Mouse (Mus musculus) neural tube, embryonic 15.5 days (tissue): ENCODE data around the gene Neu4. TPM values are rescaled to one million over a fixed set of nuclear protein-coding genes. Genes with fewer than 3 reads are reported as not detected.
"Not testable (repeated sequence)": the region's sequence is repeated elsewhere in the genome, so short reads cannot be mapped to it uniquely, and the experiment has no call there.

Experiments used
- ATAC-seq: fragments of 200-750 bp; cut with Nextera tagmentation; 2 replicates; pipeline ENCODE4 v1.8.0; 2017; ENCODE audit warnings: mild to moderate bottlenecking, moderate TSS enrichment, moderate library complexity; ENCODE audit not compliant: low FRiP score
- H3K27ac ChIP-seq: fragments of 300-500 bp; sonication (generic); replicated peaks from 2 replicates; pipeline ENCODE4 v1.5.1; 2015; ENCODE audit warnings: mild to moderate bottlenecking, inconsistent platforms
- H3K27me3 ChIP-seq: fragments of 300-500 bp; sonication (generic); replicated peaks from 2 replicates; pipeline ENCODE4 v1.6.1; 2015; ENCODE audit warnings: inconsistent platforms
- H3K36me3 ChIP-seq: fragments of 300-500 bp; sonication (generic); 2 replicates; pipeline ENCODE4 v1.6.1; 2015; ENCODE audit warnings: inconsistent platforms
- H3K4me1 ChIP-seq: fragments of 300-500 bp; sonication (generic); 2 replicates; pipeline ENCODE4 v1.6.1; 2015; ENCODE audit warnings: inconsistent platforms
- H3K4me2 ChIP-seq: fragments of 300-500 bp; sonication (generic); 2 replicates; pipeline ENCODE4 v1.6.1; 2015; ENCODE audit warnings: inconsistent platforms, mild to moderate bottlenecking, moderate library complexity
- H3K4me3 ChIP-seq: fragments of 300-500 bp; sonication (generic); replicated peaks from 2 replicates; pipeline ENCODE4 v1.5.1; 2015; ENCODE audit warnings: mild to moderate bottlenecking, inconsistent platforms
- H3K9ac ChIP-seq: fragments of 300-500 bp; sonication (generic); replicated peaks from 2 replicates; pipeline ENCODE4 v1.6.1; 2015; ENCODE audit warnings: mild to moderate bottlenecking, inconsistent platforms
- H3K9me3 ChIP-seq: fragments of 300-500 bp; sonication (generic); replicated peaks from 2 replicates; pipeline ENCODE4 v1.6.1; 2016; ENCODE audit warnings: inconsistent platforms
- WGBS: fragments of 180-500 bp; shearing (Covaris S2); methylation state at CpG from one replicate; pipeline ENCODE4 v1.1.7; 2015; ENCODE audit warnings: mixed read lengths; 5-methylcytosine and 5-hydroxymethylcytosine counted together
- polyA plus RNA-seq: library from polyadenylated mRNA; unstranded; fragments of >200 nt; fragmentation: Nextera tagmentation; extraction: Ambion mirVana; gene quantifications from 2 replicates; pipeline ENCODE4 v1.2.1, GENCODE M21; 2015

The Neu4 gene
- polyA plus RNA-seq, 1 experiment from 2014 or later, result 0.05 TPM

DNA sequence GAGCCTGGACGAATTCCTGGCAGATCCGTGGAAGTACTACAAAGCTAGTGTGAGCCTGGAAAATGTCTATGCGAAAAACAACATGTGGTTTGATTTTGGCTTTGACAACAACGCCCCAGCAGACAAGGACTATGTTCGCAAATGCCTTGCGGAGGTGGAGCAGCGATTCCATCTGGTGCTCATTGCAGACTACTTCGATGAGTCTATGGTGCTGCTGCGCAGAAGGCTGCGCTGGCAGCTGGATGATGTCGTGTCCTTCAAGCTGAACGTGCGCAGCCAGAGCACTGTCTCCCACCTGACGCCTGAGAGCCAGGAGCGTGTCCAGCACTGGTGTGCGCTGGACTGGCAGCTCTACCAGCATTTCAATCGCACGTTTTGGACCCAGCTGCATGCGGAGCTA lies 11.4 kb upstream of the Neu4 start:
- not testable (repeated sequence) for H3K27me3 ChIP-seq, H3K36me3 ChIP-seq, H3K9ac ChIP-seq, H3K4me3 ChIP-seq, H3K4me2 ChIP-seq, H3K27ac ChIP-seq, H3K9me3 ChIP-seq, H3K4me1 ChIP-seq, ATAC-seq
- WGBS, result 94% methylated on average over 16 of the region's 19 CpGs

DNA sequence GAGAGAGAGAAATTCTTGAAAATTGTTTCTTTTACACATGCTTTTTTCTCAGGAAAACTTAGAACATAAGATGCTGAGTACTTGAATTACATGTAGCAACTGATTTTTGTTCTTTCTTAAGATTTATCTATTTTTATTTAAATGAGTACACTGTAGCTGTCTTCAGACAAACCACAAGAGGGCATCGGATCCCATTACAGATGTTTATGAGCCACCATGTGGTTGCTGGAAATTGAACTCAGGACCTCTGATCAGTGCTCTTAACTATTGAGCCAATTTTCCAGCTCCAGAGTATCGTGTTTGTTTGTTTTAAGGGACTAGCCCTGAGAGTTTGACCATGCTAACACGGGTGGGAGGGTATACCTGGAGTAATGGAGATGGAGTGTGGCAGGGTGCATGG lies 8.6 kb upstream of the Neu4 start:
- Histone ChIP-seq H3K4me3 (no peak overlapping the region), H3K9me3 (no peaks in the 10 kb centered on the region), H3K4me2 (no peak overlapping the region), H3K4me1 (no peaks in the 10 kb centered on the region), H3K27me3 (no peaks in the 10 kb centered on the region), H3K36me3 (no peaks in the 10 kb centered on the region), H3K27ac (no peak overlapping the region), H3K9ac (no peak overlapping the region)
- 74% methylated on average over 3 of the region's 3 CpGs for WGBS
- ATAC-seq, result no peak

DNA sequence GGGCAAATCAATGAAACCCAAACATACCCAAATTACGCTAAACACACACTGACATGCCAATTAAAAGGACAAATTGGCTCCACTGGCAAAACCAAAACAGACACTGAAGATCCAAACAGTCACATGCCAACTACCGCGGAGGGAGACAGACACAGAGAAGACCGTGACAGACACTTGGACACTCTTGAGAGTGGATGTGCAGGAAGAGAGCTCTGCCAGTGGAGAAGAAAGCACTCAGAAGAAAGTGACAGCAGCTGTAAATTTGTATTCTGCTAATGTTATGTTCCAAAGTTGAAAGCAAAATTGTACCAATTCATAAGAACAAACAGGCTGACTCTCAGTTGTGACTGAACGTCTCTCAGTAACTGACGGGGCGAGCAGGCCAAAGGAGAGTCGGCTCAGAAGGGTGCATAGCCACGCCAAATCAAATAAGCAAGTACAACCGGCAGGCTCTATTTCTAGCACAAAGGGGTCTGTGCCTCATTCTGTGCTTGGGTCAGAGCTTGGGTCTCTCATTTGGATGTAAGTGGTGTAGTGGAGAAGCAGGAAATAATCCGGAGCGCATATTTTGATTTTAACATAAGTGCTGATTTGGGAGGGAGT lies 7.4 kb downstream of the Neu4 start:
- Histone ChIP-seq H3K27ac (no peak overlapping the region), H3K36me3 (no peaks in the 10 kb centered on the region), H3K9ac (no peak overlapping the region), H3K27me3 (no peaks in the 10 kb centered on the region), H3K4me1 (no peaks in the 10 kb centered on the region), H3K4me2 (no peak overlapping the region), H3K4me3 (no peak overlapping the region), H3K9me3 (no peaks in the 10 kb centered on the region)
- 80% methylated on average over 12 of the region's 12 CpGs for WGBS
- no peak for ATAC-seq

DNA sequence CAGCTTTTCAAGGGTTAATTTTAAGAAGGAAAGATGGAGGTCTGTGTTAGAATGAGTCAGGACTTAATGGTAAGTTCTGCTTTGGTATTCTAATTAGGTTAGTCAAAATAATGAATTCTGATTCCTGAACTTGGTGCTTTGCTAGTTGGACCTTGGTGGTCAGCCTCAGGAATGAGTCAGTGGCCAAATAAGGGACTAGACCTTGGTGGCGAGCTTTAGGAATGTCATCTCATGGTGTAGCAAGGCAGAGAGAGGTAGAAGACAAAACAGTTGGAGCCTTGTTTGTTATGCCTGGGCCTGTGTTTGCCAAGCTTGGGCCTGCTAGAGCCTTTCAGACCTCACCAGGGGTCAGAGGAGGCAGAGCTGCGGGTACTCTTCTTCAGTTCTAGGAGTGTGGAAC lies 8.5 kb downstream of the Neu4 start:
- Histone ChIP-seq H3K9ac (no peak overlapping the region), H3K4me3 (no peak overlapping the region), H3K27me3 (no peaks in the 10 kb centered on the region), H3K27ac (no peak overlapping the region), H3K4me2 (no peak overlapping the region), H3K9me3 (no peaks in the 10 kb centered on the region), H3K4me1 (no peaks in the 10 kb centered on the region), H3K36me3 (no peaks in the 10 kb centered on the region)
- WGBS, result 96% methylated on average over 2 of the region's 2 CpGs
- no peak for ATAC-seq

DNA sequence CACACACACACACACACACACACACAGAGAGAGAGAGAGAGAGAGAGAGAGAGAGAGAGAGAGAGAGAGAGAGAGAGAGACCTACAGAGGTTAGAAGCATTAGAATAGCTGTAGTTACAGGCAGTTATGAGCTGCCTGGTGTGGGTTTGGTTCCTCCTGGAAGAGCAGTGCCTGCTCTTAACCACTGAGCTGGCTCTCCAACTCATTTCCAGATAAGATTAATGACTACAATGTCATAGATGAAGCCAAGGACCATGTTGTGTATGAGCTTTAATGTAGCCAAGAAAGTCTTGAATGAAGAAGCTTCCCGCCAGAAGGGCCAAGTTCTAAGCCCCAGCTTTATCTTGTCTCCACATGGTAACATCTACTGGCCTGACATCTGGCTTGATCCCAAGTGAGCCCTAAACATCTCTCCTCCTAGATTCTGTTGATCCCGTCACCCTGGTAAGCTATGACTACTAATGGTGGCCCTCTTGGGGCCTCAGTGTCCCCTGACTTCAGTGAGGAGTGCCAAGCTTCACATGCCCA lies 12.9 kb downstream of the Neu4 start:
- H3K4me1 ChIP-seq, result peaks cover 11% of the 10 kb centered on the region
- no peaks in the 10 kb centered on the region for H3K27me3 ChIP-seq
- no peak overlapping the region for H3K4me2 ChIP-seq
- H3K27ac ChIP-seq, result no peak overlapping the region
- WGBS, result 79% methylated on average over 2 of the region's 2 CpGs
- H3K9me3 ChIP-seq, result no peaks in the 10 kb centered on the region
- H3K36me3 ChIP-seq, result no peaks in the 10 kb centered on the region
- H3K9ac ChIP-seq, result no peak overlapping the region
- H3K4me3 ChIP-seq, result no peak overlapping the region
- ATAC-seq, result no peak

DNA sequence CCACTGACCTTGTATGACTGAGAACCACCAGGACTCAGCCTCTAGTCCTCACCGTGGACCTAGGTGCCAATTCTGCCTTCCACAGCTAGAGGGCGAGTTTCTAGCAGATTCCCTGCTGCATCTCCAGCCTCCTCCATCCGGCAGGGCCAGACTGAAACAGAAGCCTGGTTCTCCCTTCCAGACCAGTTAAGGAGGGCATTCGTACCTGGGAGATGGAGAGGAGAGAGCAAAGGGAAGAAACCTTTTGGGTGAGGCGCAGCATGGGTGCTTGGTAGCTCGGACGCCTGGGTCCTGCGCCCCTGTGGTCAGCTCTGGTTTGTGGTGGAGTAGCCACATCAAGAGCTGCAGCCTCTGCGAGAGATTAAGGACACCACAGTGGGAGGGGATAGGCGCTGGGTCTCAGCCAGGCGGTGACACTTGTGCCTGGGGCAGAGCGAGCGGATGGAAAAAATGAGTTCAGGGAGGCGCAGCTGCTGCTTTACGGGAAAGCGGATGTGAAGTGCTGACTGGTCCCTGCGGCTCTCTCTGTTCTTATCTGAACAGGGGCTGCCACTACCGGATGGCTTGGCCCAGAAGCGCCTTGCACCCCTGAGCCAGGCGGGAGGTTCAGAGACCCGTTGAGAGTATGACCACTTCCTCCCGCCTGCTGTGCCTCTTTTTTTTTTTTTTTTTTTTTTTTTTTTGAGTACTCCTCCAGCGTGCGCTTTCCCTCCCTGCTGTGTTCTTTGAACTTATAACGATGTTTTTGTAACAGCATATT lies 14.9 kb downstream of the Neu4 start:
- H3K36me3 ChIP-seq, result no peaks in the 10 kb centered on the region
- peak overlapping the region; percentile 81 for H3K27ac ChIP-seq
- peak; percentile 95 for ATAC-seq
- H3K4me2 ChIP-seq, result peak overlapping the region; percentile 92
- H3K4me3 ChIP-seq, result peak overlapping the region; percentile 51
- under 1% methylated on average over 25 of the region's 25 CpGs for WGBS
- H3K9ac ChIP-seq, result peak overlapping the region; percentile 58
- no peaks in the 10 kb centered on the region for H3K9me3 ChIP-seq
- no peaks in the 10 kb centered on the region for H3K27me3 ChIP-seq
- H3K4me1 ChIP-seq, result peaks cover 11% of the 10 kb centered on the region

DNA sequence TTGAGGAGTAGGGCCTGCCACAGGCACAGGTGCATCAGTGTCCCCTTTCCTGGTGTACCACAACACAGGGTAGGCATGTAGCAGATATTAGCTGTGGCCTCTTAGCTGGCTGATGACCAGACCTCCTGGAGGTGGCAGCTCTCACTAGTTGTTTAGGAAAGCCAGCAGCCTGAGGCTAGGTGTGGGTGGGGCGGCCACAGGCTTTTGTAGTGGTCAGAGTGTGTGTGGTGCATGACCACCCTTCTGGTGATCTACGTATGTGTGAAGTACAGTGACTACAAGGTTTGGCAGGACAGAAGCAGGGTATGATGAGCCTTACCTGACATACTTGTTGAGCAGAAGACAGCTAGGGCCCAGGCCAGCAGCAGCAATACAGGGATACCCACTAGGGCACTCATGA lies 20.1 kb downstream of the Neu4 start:
- H3K4me3 ChIP-seq, result no peak overlapping the region
- H3K4me2 ChIP-seq, result no peak overlapping the region
- 93% methylated on average over 2 of the region's 2 CpGs for WGBS
- peaks cover 6% of the 10 kb centered on the region for H3K4me1 ChIP-seq
- ATAC-seq, result no peak
- H3K27ac ChIP-seq, result no peak overlapping the region
- no peaks in the 10 kb centered on the region for H3K36me3 ChIP-seq
- H3K27me3 ChIP-seq, result no peaks in the 10 kb centered on the region
- H3K9ac ChIP-seq, result no peak overlapping the region
- no peaks in the 10 kb centered on the region for H3K9me3 ChIP-seq

DNA sequence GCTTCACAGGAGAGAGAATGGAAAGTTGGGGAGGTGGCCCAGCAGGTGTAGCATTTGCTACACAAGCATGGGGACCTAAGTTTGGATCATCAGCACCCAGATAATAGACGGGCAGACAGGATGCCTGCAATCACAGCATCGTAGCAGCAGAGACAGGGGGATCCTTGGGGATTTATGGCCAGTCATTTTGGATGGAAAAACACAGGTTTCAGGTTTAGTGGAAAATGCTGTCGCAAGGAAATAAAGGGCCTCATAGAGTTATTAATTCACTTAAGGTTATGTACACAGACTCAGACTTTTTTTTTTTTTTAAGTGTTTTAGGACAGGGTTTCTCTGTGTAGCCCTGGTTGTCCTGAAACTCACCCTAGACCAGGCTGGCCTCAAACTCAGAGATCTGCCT lies 25.3 kb downstream of the Neu4 start:
- H3K27ac ChIP-seq, result no peak overlapping the region
- no peaks in the 10 kb centered on the region for H3K4me1 ChIP-seq
- H3K9me3 ChIP-seq, result no peaks in the 10 kb centered on the region
- no peak for ATAC-seq
- no peak overlapping the region for H3K4me2 ChIP-seq
- H3K27me3 ChIP-seq, result no peaks in the 10 kb centered on the region
- H3K36me3 ChIP-seq, result no peaks in the 10 kb centered on the region
- no peak overlapping the region for H3K9ac ChIP-seq
- no peak overlapping the region for H3K4me3 ChIP-seq
- 72% methylated on average over 3 of the region's 3 CpGs for WGBS

DNA sequence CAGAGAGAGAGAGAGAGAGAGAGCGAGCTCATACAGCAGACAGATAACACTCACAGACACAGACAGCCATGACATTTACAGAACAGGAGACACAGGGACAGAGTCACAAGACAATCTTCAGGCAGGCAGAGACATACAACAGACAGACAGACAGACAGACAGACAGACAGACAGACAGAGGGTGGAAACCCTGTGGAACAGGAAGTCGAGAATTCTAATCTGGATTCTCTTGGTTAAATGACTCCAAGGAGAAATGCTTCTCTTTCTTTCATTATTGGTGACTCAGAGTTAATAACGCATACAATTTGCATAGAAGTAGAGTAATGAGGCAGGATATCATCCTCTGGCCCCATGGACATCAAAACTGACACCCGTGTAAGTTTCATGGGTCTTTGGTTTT lies 26.3 kb downstream of the Neu4 start:
- Histone ChIP-seq H3K27ac (no peak overlapping the region), H3K9ac (no peak overlapping the region), H3K27me3 (no peaks in the 10 kb centered on the region), H3K36me3 (no peaks in the 10 kb centered on the region), H3K4me3 (no peak overlapping the region), H3K4me2 (no peak overlapping the region), H3K4me1 (no peaks in the 10 kb centered on the region), H3K9me3 (no peaks in the 10 kb centered on the region)
- whole genome bisulfite sequencing, result 72% methylated on average over 4 of the region's 4 CpGs
- no peak for ATAC-seq

DNA sequence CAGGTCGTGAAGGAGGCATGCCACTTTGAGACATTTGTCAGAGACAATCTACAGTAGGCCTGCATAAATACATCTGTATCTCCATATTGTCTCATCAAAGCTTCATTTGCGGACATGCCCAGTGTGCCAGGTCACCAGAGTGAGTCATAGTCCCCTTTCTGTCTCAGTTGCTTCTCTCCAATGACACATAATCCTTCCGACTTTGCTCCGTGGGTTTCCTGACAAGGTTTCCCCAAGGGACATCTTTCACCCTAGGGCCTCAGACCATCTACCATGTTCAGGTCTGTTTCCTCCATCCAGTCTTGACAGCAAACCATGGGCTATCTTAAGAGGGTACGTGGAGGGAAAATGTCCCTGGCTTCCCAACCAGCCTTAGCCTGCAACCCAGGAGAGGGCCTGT lies 30.9 kb downstream of the Neu4 start:
- H3K9ac ChIP-seq, result no peak overlapping the region
- ATAC-seq, result no peak
- H3K27ac ChIP-seq, result no peak overlapping the region
- no peaks in the 10 kb centered on the region for H3K27me3 ChIP-seq
- no peak overlapping the region for H3K4me2 ChIP-seq
- no peaks in the 10 kb centered on the region for H3K36me3 ChIP-seq
- H3K4me1 ChIP-seq, result no peaks in the 10 kb centered on the region
- 92% methylated on average over 5 of the region's 5 CpGs for WGBS
- no peak overlapping the region for H3K4me3 ChIP-seq
- no peaks in the 10 kb centered on the region for H3K9me3 ChIP-seq

DNA sequence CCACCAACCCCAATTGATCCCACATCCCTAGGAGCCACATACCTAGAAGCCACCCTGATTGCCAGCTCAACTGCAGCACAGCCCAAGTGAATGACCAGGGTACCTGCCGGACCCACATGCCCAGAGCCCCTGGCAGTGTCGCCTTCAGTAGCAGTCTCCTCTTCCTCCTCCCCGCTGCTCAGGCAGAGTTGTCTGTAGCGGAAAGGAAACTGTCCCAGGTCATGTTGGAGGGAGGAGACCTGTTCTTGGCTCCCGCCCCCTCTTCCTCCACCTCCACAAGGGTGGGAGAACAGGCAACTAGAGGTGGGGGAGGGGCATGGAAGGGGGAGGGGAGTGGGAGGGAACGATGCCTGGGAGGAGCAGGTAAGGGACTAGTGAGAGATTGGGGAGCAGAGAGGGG lies 32.1 kb downstream of the Neu4 start, which contains the start of gene Pdcd1:
Pdcd1 (minus strand) TSS at position 181 of the 400 bp plus-strand sequence.
- WGBS, result 57% methylated on average over 6 of the region's 6 CpGs
- Histone ChIP-seq H3K9me3 (no peaks in the 10 kb centered on the region), H3K9ac (no peak within 1 kb of the TSS), H3K27ac (no peak within 1 kb of the TSS), H3K4me3 (no peak within 1 kb of the TSS), H3K4me1 (no peaks in the 10 kb centered on the region), H3K27me3 (no peaks in the 10 kb centered on the region), H3K36me3 (no peaks in the 10 kb centered on the region), H3K4me2 (no peak within 1 kb of the TSS)
- ATAC-seq, result no peak

DNA sequence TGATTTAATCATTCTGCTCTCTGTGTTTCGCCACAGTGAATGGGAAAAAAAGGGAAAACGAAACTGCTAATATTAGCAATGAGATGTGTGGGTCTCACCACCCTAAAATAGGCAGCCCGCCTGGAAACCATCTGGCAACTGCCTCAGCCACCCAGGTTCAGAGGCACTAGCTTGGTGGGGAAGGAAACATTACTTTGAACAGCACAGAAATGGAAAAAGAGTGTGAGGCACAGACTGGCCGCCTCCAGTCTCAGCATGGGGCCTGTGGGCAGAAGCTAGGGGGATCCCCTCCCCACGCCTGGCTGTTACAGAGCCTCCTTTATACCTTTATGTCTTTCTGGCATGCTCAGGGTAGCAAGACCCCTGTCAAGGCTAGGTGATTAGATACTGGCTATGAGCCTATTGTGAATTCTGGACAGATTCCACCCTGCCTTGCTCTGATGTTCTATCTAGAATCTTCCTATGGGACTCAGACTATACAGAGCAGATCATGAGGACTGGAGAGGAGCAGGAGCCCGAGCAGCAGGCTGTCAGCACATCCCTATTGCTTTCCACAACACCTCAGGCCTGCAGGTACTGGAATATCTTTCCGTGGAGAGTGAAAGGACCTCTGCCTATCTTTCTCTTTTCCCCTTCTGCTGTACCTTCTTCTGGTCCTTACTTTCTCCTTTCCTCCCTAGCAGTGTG lies 33.4 kb downstream of the Neu4 start:
- 68% methylated on average over 7 of the region's 7 CpGs for WGBS
- ATAC-seq, result no peak

More for the DNA sequence above, 33.4 kb downstream of the Neu4 start:
- Histone ChIP-seq H3K4me3 (no peak overlapping the region), H3K27me3 (no peaks in the 10 kb centered on the region), H3K4me2 (no peak overlapping the region), H3K36me3 (no peaks in the 10 kb centered on the region), H3K9ac (no peak overlapping the region), H3K9me3 (no peaks in the 10 kb centered on the region), H3K4me1 (no peaks in the 10 kb centered on the region), H3K27ac (no peak overlapping the region)
